Mouse (Mus musculus): ENCODE measurements around the gene Mfsd4b2. TPM values are rescaled to one million over a fixed set of nuclear protein-coding genes. Genes with fewer than 3 reads are reported as not detected.

Mfsd4b2 gene
- polyA plus RNA-seq, 1 experiment from 2014 or later: not detected

Other genes starting within 250 kb of the Mfsd4b2 start
- 20.7 and 20.8 TPM in 2 replicates for gene Rev3l, start 194.8 kb downstream of the Mfsd4b2 start, polyA plus RNA-seq (2016; fragmentation: Nextera tagmentation; extraction: Ambion mirVana)
- 4.5 and 4.9 TPM in 2 replicates for gene Mfsd4b4, start 27.7 kb downstream of the Mfsd4b2 start, polyA plus RNA-seq (2016; fragmentation: Nextera tagmentation; extraction: Ambion mirVana)
- gene Mfsd4b3, start 33.2 kb upstream of the Mfsd4b2 start, polyA plus RNA-seq (2016; fragmentation: Nextera tagmentation; extraction: Ambion mirVana): 0.11 TPM in 1 of 2 replicates, not detected in the other
- 0.09 TPM in 1 of 2 replicates, not detected in the other for gene Mfsd4b5, start 59.7 kb upstream of the Mfsd4b2 start, polyA plus RNA-seq (2016; fragmentation: Nextera tagmentation; extraction: Ambion mirVana)
- not detected in 2 replicates for gene Mfsd4b1, start 98.3 kb upstream of the Mfsd4b2 start, polyA plus RNA-seq (2016; fragmentation: Nextera tagmentation; extraction: Ambion mirVana)
- 4.3 and 5.8 TPM in 2 replicates for gene Slc16a10, start 215.3 kb upstream of the Mfsd4b2 start, polyA plus RNA-seq (2016; fragmentation: Nextera tagmentation; extraction: Ambion mirVana)